Mouse (Mus musculus) hindbrain, embryonic 14.5 days (tissue): ENCODE measurements around the gene Ambra1. TPM values are rescaled to one million over a fixed set of nuclear protein-coding genes. Genes with fewer than 3 reads are reported as not detected.

Experiments
- ATAC-seq: fragments of 200-750 bp; cut with Nextera tagmentation; 2 replicates; pipeline ENCODE4 v1.8.0; 2017; ENCODE audit warnings: moderate number of reproducible peaks, mild to moderate bottlenecking, moderate TSS enrichment, moderate library complexity; ENCODE audit not compliant: low FRiP score
- DNase-seq: peaks from one replicate; pipeline ENCODE4 v3.0.0-alpha.2; 2015; ENCODE audit warnings: low spot score
- H3K27ac ChIP-seq: fragments of 300-500 bp; sonication (generic); 2 replicates; pipeline ENCODE4 v1.5.1; 2014; ENCODE audit warnings: mild to moderate bottlenecking, moderate library complexity
- H3K27me3 ChIP-seq: fragments of 300-500 bp; sonication (generic); 2 replicates; pipeline ENCODE4 v1.6.1; 2014; ENCODE audit warnings: mild to moderate bottlenecking, low read length, mixed read lengths; ENCODE audit not compliant: control insufficient read depth, insufficient read depth
- H3K36me3 ChIP-seq: fragments of 300-500 bp; sonication (generic); replicated peaks from 2 replicates; pipeline ENCODE4 v1.6.1; 2014; ENCODE audit not compliant: control insufficient read depth, insufficient read depth
- H3K4me1 ChIP-seq: fragments of 300-500 bp; sonication (generic); replicated peaks from 2 replicates; pipeline ENCODE4 v1.6.1; 2014; ENCODE audit warnings: antibody characterized with exemption, low read length, mixed read lengths; ENCODE audit not compliant: control insufficient read depth, insufficient read depth
- H3K4me2 ChIP-seq: fragments of 300-500 bp; sonication (generic); replicated peaks from 2 replicates; pipeline ENCODE4 v1.6.1; 2014; ENCODE audit warnings: mild to moderate bottlenecking, moderate library complexity
- H3K4me3 ChIP-seq: fragments of 300-500 bp; sonication (generic); replicated peaks from 2 replicates; pipeline ENCODE4 v1.5.1; 2014; ENCODE audit warnings: mild to moderate bottlenecking, low read length
- H3K9ac ChIP-seq: fragments of 300-500 bp; sonication (generic); 2 replicates; pipeline ENCODE4 v1.6.1; 2014
- H3K9me3 ChIP-seq: fragments of 300-500 bp; sonication (generic); 2 replicates; pipeline ENCODE4 v1.6.1; 2016; ENCODE audit warnings: low read length; ENCODE audit not compliant: control insufficient read depth
- WGBS: fragments of 180-500 bp; shearing (Covaris S2); extraction: QIAGEN DNeasy Blood & Tissue Kit; methylation state at CpG from one replicate; pipeline ENCODE4 v1.1.7; 2014; 5-methylcytosine and 5-hydroxymethylcytosine counted together
- polyA plus RNA-seq: library from polyadenylated mRNA; unstranded; fragments of >200 nt; fragmentation: Nextera tagmentation; extraction: Ambion mirVana; gene quantifications from 2 replicates; pipeline ENCODE4 v1.2.1, GENCODE M21; 2014

The Ambra1 gene
- polyA plus RNA-seq, 1 experiment from 2014 or later = 22.2 TPM

- Histone ChIP-seq H3K9ac (no peak overlapping the region), H3K36me3 (no peaks in the 10 kb centered on the region), H3K4me2 (no peak overlapping the region), H3K27me3 (no peaks in the 10 kb centered on the region), H3K27ac (no peak overlapping the region), H3K9me3 (no peaks in the 10 kb centered on the region), H3K4me3 (no peak overlapping the region), H3K4me1 (no peaks in the 10 kb centered on the region)
- ATAC-seq (no peak), DNase-seq (no peak)
- 93% methylated on average over 3 of the region's 3 CpGs for WGBS
These were observed 105.7 kb downstream of the Ambra1 start for GRCm38 (mm10) chr2:91835631-91836030.

GRCm38 (mm10) chr2:91844085-91844484 is 114.2 kb downstream of the Ambra1 start:
- no peaks in the 10 kb centered on the region for H3K27me3 ChIP-seq
- no peak overlapping the region for H3K27ac ChIP-seq
- DNase-seq = no peak
- H3K9ac ChIP-seq = no peak overlapping the region
- 53% methylated on average over 1 of the region's 1 CpGs for whole genome bisulfite sequencing
- no peak overlapping the region for H3K4me3 ChIP-seq
- H3K9me3 ChIP-seq = no peaks in the 10 kb centered on the region
- no peak for ATAC-seq
- no peaks in the 10 kb centered on the region for H3K36me3 ChIP-seq
- H3K4me1 ChIP-seq = no peaks in the 10 kb centered on the region
- no peak overlapping the region for H3K4me2 ChIP-seq

- H3K36me3 ChIP-seq = no peaks in the 10 kb centered on the region
- no peak overlapping the region for H3K9ac ChIP-seq
- peak; percentile 34 for DNase-seq
- H3K27ac ChIP-seq = peak overlapping the region; percentile 18; the same call in 1 of the 2 replicates
- no peaks in the 10 kb centered on the region for H3K27me3 ChIP-seq
- H3K9me3 ChIP-seq = no peaks in the 10 kb centered on the region
- ATAC-seq = no peak
- no peak overlapping the region for H3K4me3 ChIP-seq
- H3K4me2 ChIP-seq = no peak overlapping the region
- H3K4me1 ChIP-seq = 0 out of 2 replicates have a peak, but pooled peaks cover 7% of the 10 kb centered on the region
- 24% methylated on average over 2 of the region's 2 CpGs for WGBS
These were observed 122.7 kb downstream of the Ambra1 start for GRCm38 (mm10) chr2:91852446-91853191.

- no peaks in the 10 kb centered on the region for H3K27me3 ChIP-seq
- H3K4me2 ChIP-seq = no peak overlapping the region
- H3K4me1 ChIP-seq = 0 out of 2 replicates have a peak, but pooled peaks cover 7% of the 10 kb centered on the region
- no peak for DNase-seq
- WGBS = 79% methylated on average over 6 of the region's 6 CpGs
- ATAC-seq = no peak
- H3K4me3 ChIP-seq = no peak overlapping the region
- H3K9ac ChIP-seq = no peak overlapping the region
- no peak overlapping the region for H3K27ac ChIP-seq
- H3K9me3 ChIP-seq = no peaks in the 10 kb centered on the region
- no peaks in the 10 kb centered on the region for H3K36me3 ChIP-seq
These were observed 124.6 kb downstream of the Ambra1 start for GRCm38 (mm10) chr2:91854575-91854974.

GRCm38 (mm10) chr2:91856958-91857357 is 127.0 kb downstream of the Ambra1 start:
- 74% methylated on average over 3 of the region's 3 CpGs for WGBS
- Histone ChIP-seq H3K36me3 (no peaks in the 10 kb centered on the region), H3K9me3 (no peaks in the 10 kb centered on the region), H3K4me1 (0 out of 2 replicates have a peak, but pooled peaks cover 7% of the 10 kb centered on the region), H3K9ac (no peak overlapping the region), H3K4me3 (no peak overlapping the region), H3K27me3 (no peaks in the 10 kb centered on the region), H3K4me2 (no peak overlapping the region), H3K27ac (no peak overlapping the region)
- no peak for ATAC-seq
- no peak for DNase-seq

- H3K27ac ChIP-seq = peak overlapping the region; percentile 40
- no peak overlapping the region for H3K4me3 ChIP-seq
- ATAC-seq (no peak), DNase-seq (no peak)
- no peaks in the 10 kb centered on the region for H3K9me3 ChIP-seq
- no peak overlapping the region for H3K4me2 ChIP-seq
- no peaks in the 10 kb centered on the region for H3K36me3 ChIP-seq
- H3K4me1 ChIP-seq = no peaks in the 10 kb centered on the region
- no peaks in the 10 kb centered on the region for H3K27me3 ChIP-seq
- H3K9ac ChIP-seq = no peak overlapping the region
- 55% methylated on average over 4 of the region's 4 CpGs for WGBS
These were observed 129.5 kb downstream of the Ambra1 start for GRCm38 (mm10) chr2:91859423-91859822.

- Histone ChIP-seq H3K36me3 (peaks cover 3% of the 10 kb centered on the region), H3K27ac (peak overlapping the region; percentile 63), H3K9ac (no peak overlapping the region), H3K4me3 (no peak overlapping the region), H3K4me1 (0 out of 2 replicates have a peak, but pooled peaks cover 5% of the 10 kb centered on the region), H3K4me2 (no peak overlapping the region), H3K27me3 (no peaks in the 10 kb centered on the region), H3K9me3 (no peaks in the 10 kb centered on the region)
- DNase-seq = peak; percentile 72
- ATAC-seq = peak; percentile 73; the same call in 1 of the 2 replicates
- WGBS = 44% methylated on average over 8 of the region's 8 CpGs
These were observed 140.8 kb downstream of the Ambra1 start for GRCm38 (mm10) chr2:91870754-91871153.

- DNase-seq (peak; percentile 31), ATAC-seq (no peak)
- Histone ChIP-seq H3K4me1 (0 out of 2 replicates have a peak, but pooled peaks cover 5% of the 10 kb centered on the region), H3K27me3 (no peaks in the 10 kb centered on the region), H3K36me3 (peaks cover 8% of the 10 kb centered on the region), H3K27ac (peak overlapping the region; percentile 63), H3K4me2 (no peak overlapping the region), H3K4me3 (no peak overlapping the region), H3K9me3 (no peaks in the 10 kb centered on the region), H3K9ac (no peak overlapping the region)
- 73% methylated on average over 1 of the region's 1 CpGs for WGBS
These were observed 141.3 kb downstream of the Ambra1 start for GRCm38 (mm10) chr2:91871225-91871624.

- DNase-seq (no peak), ATAC-seq (no peak)
- no peaks in the 10 kb centered on the region for H3K9me3 ChIP-seq
- H3K36me3 ChIP-seq = peaks cover 16% of the 10 kb centered on the region
- H3K4me1 ChIP-seq = 0 out of 2 replicates have a peak, but pooled peaks cover 5% of the 10 kb centered on the region
- no peak overlapping the region for H3K9ac ChIP-seq
- H3K27ac ChIP-seq = no peak overlapping the region
- H3K4me3 ChIP-seq = no peak overlapping the region
- no peaks in the 10 kb centered on the region for H3K27me3 ChIP-seq
- H3K4me2 ChIP-seq = no peak overlapping the region
- WGBS = 99% methylated on average over 3 of the region's 3 CpGs
These were observed 142.7 kb downstream of the Ambra1 start for GRCm38 (mm10) chr2:91872658-91873057.
